Mouse (Mus musculus) urinary bladder, adult 18-20 months (tissue): ENCODE measurements at regions not wholly inside any gene's neighbourhood (a gene's known extent, or its start where the extent isn't known, plus 50 kb on each side); places are given as distances from the start of the nearest gene placed in this dataset.

Experiments used
- DNase-seq, 2 experiments: peaks; one replicate each; pipeline ENCODE4 v3.0.0; 2022; ENCODE audit warnings: low spot score in 2 of 2, mixed read lengths in 2 of 2

DNA sequence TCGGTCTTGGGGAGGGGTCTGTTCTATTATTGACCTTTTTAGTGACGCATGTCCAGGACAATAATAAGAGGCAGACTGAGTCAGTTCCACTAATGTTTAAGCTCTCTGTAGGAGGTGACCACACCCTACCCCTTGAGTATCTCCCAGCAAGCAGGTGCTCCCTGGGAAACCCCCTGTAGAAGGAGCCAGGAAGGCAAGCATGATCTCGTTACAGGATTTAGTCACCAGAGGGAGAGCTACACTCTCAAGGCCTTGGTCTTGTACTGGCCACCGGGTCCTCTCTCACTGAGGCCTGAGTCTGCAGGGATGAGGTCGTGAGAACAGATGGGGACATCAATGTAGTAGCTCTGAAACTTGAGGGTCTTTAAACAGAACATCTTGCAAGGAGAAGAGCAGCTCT lies 55.3 kb upstream of the Ccnd2 start:
- DNase-seq, result no peak

GRCm38 (mm10) chr6:127213355-127213754 lies 61.4 kb upstream of the Ccnd2 start:
- no peak for DNase-seq

DNA sequence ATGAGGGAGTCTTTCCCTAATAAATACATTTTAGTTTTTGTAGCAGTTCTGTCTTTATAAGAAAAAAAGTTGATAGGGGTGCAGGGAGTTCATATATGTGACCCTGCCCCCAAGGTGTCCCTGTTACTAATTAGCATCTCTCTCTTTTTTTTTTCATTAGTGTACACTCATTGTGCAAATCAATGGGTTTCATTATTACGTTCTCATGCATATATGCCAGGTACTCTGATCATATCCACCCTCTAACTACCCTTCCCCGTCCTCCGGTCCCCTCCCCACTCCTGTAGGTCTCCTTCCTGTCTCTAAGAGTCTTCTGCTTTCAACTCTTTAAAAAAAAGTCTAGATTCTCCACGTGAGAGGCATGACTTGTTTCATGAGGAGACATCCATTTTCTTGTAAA lies 63.9 kb upstream of the Ccnd2 start:
- DNase-seq, result no peak

DNA sequence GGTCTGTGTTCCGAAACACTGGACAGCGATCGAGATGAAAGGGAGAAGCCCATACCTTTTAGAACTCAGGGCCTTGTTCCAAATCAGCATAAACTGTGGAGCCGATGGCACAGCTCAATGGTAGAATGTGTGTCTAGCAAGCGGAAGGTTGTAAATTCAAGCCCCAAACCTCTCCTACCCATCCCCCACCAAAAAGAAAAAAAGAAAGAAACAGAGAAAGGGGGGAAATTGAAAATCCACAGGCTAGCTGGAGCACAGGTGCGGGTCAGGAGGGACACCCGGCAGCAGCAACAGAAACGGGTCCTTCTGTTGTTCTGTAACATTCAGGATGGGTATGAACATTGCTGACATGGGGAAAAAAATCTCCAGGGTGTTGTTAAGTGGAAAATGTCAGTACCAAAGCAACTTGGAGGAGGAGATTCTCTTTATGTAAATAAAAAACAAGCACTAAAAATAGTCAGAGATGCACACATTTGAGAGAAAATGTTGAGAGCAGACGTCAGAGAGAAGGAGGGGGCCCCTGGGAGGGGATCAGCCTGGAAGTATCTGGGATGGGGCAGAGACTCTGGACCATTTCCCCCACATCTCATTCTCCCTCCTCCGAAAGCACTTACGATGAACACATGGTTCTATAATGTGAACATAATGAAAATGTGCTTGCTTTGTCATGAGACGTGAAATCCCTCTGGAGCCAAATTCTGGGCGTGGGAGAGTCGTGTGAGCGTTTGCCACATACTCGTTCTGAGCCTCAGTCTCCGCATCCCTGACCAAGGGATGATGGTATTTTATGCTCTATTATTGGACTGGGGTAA lies 66.8 kb upstream of the Ccnd2 start:
- DNase-seq, result no peak

DNA sequence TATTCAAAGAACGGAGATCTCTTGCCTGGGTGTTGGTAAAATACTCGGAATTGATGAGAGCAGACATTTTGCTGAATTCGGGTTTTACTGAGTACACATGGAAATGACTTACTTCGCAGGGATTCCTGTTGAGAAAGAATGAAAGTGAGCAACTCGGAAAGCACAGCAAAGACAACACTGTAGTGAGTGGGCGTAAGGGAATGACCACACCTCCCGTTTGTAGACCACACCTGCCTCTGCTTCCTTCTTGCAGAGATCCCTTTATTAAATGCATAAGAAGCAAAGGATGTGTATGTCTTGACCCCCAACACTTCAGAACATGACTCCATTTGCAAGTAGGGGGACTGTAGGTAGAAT lies 67.4 kb upstream of the Ccnd2 start:
- DNase-seq, result no peak

- no peak for DNase-seq
Observed at GRCm38 (mm10) chr6:127226242-127226983, 74.4 kb upstream of the Ccnd2 start.

DNA sequence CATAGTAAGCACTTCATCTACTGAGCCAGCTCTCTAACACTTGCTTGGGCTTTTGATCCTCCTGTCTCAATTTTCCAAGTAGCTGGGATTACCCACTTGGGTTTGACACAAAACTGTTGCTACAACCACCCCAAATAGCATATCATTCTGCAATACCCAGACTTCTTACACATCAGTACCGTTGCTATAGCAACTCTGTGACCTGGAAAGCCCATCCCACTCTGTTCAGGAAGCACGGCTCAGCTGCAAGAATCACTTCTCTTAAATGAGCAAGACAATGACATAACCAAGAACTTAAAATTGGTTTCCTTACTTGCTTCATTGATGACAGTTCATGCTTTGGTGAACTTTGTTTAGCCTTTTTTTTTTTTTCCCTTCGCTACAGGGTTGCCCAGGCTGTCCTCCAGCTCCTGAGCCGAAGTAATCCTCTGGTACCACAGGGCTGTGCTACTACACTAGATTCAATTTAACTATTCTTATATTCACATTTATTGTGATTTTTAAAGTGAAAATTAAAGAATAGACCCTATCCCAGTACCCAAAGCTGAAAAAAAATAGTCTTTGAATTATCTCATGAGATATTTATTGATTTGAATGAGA lies 84.6 kb upstream of the Ccnd2 start:
- DNase-seq, result no peak

DNA sequence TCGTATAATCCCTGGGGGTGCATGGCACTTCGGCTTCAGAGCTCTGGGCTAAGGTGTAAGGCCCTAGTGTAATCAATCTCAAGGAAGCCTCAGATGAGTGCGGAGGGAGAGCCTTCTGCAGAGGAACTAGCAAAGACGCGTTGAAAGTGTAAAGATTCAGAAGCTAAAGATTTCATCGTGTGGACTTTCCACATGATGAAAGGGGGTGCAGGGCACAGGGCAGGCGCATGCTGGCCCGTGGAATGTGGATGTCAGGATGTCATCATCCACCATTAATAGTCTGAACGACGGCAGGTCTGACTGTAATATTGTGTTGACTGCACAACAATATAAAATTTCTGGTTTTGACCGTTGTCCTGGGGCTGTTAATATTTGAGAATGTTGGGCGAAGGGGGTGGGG lies 85.2 kb upstream of the Ccnd2 start:
- DNase-seq, result no peak

DNA sequence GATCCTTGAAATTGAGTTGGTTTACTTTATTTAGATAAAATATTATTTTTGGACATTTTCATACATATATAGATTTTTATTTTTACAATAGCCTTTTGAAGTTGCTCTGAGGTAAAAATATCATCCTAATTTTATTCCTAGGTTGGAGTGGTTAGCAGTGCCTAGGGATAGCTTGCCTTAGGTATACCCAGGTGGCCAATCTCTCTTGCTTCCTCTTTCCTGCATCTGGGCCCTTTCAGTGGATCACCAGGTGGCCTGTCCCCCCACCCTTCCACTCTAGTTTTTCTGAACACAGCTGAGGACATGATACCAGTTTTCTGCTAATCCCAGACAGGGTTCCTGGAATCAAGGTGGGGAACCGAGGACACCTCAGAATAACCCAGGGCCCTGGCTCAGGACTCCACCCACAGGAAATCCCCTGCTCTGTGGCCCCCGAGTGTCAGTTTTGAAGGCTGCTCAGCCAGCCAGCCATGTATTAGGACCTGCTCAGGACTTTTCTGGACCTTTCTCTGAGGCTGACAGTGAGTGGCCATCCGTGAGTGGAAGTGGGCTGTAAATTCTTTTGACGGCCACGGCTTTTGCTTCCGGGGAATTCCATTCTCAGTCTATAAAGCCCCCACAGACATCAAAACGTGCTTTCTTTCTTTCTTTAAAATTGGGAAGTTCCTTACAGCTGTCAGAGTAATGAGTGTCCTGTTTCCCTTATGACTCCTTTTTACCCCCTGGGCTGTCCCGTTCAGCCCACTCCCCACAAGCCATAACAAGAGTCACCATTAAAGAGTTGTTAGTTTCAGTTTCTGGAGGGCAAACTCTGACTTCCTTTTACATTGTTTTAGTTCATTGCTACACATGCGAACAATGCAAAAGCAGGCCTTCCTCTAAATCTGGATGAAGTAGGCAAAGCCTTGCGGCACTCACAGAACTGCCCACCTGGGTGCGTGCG lies 87.8 kb upstream of the Ccnd2 start:
- DNase-seq, result no peak

DNA sequence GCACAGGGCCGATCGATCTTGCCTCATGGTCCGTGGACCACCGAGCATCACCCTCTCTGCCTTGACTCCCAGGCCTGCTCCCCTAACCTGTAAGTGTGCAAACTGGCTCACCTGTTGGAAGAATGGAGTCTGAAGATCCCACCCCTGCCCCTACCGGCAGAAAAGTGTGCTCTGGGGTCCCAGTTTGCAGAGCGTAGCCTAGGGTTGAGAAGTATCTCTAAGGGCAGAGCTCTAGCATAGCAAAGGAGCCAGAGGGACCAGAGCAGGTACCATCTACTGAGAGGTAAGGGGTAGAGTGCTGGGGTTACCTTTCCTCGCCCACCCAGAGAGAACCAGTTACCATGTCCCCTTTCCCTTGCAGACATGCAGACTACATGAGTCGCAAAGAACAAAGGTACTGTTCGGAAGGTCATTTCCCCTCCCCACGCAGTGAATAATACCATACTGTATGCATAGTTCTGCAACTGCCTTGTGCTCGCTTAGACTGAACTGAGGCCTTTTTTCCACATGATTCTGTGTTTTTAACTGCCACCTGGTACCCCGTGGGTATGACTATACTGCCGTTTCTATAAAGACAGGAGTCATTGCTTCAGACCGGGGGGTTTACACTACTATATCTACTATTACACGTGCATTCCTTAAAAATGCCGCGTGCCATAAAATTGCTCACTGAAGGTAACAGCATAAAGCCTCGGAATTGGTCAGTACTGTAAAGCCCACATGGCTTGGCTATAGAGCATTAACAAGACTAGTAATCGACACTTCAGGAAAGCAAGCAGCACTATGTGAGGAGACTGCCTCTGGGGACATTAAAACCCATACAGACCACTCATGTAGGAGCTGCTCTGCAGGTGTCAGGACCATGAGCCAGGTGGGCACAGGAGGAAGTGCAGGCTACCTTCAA lies 88.7 kb upstream of the Ccnd2 start:
- DNase-seq, result no peak

GRCm38 (mm10) chr6:127241693-127242425 lies 89.9 kb upstream of the Ccnd2 start:
- no peak for DNase-seq

- no peak for DNase-seq
Observed at GRCm38 (mm10) chr6:127243032-127243431, 91.0 kb upstream of the Ccnd2 start.

GRCm38 (mm10) chr6:127245814-127246440 lies 93.9 kb upstream of the Ccnd2 start:
- DNase-seq, result no peak

- no peak for DNase-seq
Observed at GRCm38 (mm10) chr6:127246730-127247129, 94.7 kb upstream of the Ccnd2 start.

GRCm38 (mm10) chr6:127247343-127247742 lies 95.3 kb upstream of the Ccnd2 start:
- no peak for DNase-seq

GRCm38 (mm10) chr6:127250181-127250873 lies 98.3 kb upstream of the Ccnd2 start:
- DNase-seq, result no peak

GRCm38 (mm10) chr6:127250874-127251670 lies 99.1 kb upstream of the Ccnd2 start:
- no peak for DNase-seq

GRCm38 (mm10) chr6:127251671-127251985 lies 99.6 kb upstream of the Ccnd2 start:
- no peak for DNase-seq
